Mouse (Mus musculus) C2C12 (cell line): ENCODE data around the gene Cdyl.

ENCODE experiments used
- CTCF ChIP-seq: IDR thresholded peaks from one replicate; pipeline ENCODE4 v1.5.1; 2011; ENCODE audit not compliant: control insufficient read depth, insufficient read depth, insufficient read length
- MYOG ChIP-seq: IDR thresholded peaks from one replicate; pipeline ENCODE4 v1.6.1; 2011; ENCODE audit not compliant: control insufficient read depth, insufficient read length; ENCODE audit errors: extremely low read depth

DNA sequence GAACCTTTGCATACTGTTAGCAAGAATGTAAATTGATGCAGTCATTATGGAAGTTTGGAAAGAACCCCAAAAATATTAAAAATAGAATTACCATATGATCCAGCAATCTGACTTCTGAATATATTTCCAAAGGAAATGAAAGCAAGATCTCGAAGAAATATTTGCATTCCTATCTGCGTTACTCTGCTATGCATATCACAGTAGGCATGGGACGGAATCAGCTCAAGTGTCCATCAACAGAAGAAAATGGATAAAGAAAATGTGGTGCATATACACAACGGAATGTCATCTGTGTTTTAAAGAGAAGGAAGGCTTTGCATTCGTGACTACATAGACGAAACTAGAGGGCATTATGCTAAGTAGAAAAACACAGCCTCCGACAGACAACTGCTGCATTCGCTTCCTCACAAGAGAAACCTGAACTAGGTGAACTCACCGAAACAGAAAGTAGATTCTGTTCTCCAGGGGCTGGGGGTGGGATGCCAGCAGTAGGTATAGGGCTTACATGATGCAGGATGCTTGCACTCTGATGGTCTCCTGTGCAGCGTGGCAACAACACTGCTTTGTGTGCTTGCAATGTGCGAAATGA is 9.3 kb upstream of the Cdyl start:
- TF ChIP-seq CTCF (no peak), MYOG (no peak)
